Mouse (Mus musculus): ENCODE results near the gene Ffar1.
A peak's percentile ranks its signal among the peaks of the same experiment; 100 is the strongest.

Gene Ffar1

DNA sequence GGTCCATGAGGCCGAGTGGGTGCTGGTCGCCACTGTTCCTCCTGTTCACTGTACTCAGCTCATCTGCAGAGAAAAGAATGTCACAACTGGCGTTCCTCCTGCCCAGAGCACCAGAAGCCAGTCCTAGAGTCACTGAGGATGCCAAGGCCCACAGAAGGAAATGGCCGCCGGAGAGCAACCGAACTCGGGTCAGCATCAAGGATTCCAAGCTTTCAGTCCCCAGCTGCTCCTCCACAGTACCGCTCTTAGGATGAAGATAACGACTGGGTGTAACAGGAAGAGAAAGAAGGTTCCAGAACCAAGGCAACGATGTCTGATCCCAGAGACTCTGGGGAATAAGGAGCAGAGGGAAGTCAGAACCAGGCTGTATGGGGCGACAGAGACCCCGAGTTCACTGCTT is at the start of gene Ffar1:
TSS of gene Ffar1 (minus strand) at position 101 of the 400 bp plus-strand sequence.
- DNase-seq, result no peak

DNA sequence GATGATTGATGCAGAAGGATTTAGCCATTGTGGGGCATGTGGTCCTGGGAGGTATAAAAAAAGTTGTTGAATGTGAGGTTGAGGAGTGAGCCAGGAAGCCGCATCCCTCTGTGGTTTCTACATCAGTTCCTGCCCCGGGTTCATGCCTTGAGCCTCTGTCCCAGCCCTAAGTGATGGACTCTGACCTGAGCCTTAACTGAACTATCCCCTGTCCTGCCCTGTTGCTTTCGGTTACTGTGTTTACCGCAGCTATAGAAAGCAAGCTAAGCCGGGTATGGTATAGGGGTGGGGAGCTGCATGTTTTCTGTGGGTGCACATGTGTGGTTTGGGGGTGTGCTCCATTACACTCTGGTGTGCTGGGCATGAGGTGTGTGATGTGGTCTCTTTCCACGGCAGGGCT is 48.4 kb upstream of the Ffar1 start:
- DNase-seq, result no peak

- no peak for DNase-seq
Observed at GRCm38 (mm10) chr7:30908992-30909431, 47.6 kb upstream of the Ffar1 start.

DNA sequence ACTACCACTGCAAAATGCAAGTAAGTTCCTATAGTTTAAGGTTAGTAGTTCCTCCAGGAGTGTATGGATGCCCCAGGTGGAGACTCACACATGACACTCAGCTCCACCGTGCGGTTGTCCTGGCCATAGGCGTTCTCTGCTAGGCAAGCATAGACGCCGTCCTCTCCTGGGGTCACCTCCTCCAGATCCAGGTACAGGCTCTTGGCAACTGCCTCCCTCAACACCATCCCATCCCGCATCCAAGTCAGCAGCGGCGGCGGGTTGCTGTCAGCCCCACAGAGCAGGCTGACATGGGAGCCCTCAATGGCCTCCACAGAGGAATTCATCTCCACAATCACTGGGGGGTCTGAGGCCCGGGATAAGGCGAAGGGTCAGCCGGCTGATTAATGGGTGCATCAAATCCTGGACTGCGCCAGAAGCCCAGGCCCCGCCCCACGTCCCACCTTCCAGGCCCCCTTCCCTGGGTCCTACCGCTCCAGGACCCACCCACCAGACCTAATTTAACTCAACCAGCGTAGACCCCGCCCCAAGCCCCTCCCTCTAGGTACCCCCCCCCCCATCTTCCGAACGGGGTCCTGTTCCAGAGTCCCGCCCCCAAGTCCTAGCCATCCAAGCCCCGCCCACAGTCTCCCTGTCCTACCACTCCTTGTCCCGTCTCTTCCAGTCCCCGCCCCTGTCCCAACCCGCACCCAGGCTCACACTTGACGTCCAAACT is 47.1 kb upstream of the Ffar1 start:
- peak; percentile 62 for DNase-seq

GRCm38 (mm10) chr7:30904042-30904441 is 42.7 kb upstream of the Ffar1 start:
- DNase-seq, result no peak

DNA sequence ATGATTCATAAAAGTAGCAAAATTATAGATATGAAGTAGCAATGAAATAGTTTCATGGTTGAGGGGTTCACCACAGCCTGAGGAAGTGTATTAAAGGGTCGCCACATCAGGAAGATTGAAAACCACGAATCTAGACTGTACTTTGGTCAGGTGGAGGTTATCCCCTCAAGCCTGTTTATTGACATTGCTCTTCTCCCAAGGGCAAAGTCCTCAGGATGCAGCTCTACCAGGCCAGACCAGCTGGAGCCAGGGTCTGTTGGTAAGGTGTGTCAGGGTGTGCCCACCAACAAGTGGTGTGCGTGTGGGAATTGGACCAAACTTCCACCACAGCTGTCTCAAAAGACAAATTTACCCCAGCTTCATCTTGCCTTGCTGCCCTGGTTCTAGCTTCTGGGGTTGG is 33.9 kb upstream of the Ffar1 start:
- DNase-seq, result no peak

DNA sequence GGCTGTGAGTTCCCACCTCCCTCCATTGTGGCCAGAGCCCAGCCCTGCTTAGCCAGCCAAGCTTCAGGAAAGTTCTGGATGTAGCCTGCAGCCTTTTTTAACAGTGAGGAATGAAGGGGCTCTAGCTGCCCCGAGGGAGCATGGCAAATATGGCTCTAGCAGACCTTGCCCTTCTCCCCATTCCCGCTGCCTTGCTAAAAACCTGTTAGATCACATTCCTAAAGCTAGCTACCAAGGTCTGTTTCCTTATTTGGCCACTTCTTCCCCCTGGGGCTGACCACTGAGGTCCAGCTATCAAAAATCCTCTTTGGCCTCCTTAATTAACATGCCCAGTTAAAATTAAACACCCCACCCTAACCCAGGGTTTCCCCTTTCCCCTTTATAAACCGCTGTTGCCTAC is 31.2 kb upstream of the Ffar1 start:
- peak; percentile 23 for DNase-seq

- DNase-seq, result no peak
Observed at GRCm38 (mm10) chr7:30891746-30892145, 30.4 kb upstream of the Ffar1 start.

DNA sequence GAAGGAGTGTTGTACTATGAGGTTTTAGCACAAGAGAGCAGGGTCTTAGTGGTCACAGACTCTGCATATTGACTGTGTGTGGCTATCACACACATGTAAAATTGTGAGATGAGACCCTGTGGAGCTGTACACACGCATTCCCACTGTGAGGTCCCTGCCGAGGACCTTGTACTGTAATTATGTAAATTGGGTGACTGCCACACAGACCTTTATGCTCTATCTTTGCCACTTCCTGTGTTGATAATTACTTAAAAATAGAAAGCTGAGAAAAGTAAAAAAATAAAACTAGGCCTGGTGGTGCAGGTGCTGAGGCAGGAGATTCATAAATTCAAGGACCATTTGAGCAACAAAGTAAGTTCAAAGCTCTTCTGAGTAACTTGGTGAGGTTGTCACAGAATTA is 29.3 kb upstream of the Ffar1 start:
- no peak for DNase-seq

DNA sequence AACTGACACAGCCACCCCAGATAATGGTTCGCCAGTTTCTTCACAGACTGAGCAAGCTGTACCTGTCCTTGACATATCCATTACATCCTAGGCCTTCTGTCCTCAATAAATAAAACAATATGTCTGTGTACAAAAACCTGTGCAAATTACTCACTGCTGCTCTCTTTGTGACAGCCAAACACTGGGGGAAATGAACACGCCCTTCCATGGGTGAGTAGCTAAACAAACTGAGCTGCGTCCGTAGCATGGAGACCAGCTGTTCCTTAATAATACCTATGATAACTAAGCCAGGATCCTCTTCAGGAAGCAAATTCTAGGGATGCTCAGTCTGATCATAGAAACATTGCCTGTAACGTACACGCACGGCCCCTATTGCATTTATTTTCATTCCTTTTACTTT is 27.4 kb upstream of the Ffar1 start:
- no peak for DNase-seq

DNA sequence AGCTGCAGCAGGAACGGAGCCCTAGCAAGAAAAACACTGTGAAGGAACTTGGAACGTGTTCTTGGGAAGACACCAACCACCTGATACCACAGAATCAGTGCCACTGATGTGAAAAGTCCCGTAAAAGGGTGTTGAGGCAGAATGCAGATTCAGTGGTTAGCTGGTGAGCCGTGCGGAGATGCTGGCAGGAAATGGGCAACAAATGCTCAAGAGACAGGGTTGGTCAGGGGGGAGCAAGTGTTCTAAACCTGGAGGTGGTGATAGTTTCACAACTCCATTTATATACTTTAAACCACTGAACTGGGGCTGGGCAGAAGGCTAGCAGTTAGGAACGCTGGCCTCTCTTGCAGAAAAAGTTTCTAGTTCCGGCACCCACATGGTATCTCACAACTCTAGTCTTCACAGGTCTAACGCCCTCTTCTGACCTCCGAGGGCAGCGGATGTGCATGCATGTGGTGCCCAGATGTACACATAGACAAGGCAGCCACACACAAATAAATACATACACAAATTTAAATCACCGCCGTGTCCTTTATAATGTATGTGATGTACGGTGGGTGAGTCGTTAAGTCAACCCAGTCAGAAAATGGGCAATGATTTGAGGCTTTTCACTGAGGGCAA is 26.3 kb upstream of the Ffar1 start:
- DNase-seq, result no peak

DNA sequence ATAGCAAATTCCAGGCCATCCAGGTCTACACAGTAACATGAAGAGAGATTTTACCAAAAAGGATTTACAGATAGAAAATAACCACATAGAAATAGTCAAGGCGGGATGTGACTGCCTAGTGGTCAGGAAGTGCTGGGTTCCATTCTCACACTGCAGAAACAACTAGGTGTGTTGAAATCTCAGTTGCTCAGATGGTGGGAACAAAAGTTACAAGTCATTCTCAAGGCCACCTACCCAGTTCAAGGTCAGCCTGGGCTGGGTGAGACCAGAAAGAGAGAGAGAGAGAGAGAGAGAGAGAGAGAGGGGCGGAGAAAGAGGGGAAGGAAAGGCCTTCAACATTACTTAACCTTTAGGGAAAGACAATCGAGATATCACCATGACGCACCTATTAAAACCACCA is 25.5 kb upstream of the Ffar1 start:
- no peak for DNase-seq

- DNase-seq, result no peak
Observed at GRCm38 (mm10) chr7:30884047-30884446, 22.7 kb upstream of the Ffar1 start.

GRCm38 (mm10) chr7:30881367-30881766 is 20.0 kb upstream of the Ffar1 start:
- DNase-seq, result no peak

- no peak for DNase-seq
Observed at GRCm38 (mm10) chr7:30880176-30880575, 18.8 kb upstream of the Ffar1 start, which contains the start of gene Cd22. TSS of gene Cd22 (minus strand) at chr7:30880342.

- DNase-seq, result no peak
Observed at GRCm38 (mm10) chr7:30878950-30879349, 17.6 kb upstream of the Ffar1 start.

DNA sequence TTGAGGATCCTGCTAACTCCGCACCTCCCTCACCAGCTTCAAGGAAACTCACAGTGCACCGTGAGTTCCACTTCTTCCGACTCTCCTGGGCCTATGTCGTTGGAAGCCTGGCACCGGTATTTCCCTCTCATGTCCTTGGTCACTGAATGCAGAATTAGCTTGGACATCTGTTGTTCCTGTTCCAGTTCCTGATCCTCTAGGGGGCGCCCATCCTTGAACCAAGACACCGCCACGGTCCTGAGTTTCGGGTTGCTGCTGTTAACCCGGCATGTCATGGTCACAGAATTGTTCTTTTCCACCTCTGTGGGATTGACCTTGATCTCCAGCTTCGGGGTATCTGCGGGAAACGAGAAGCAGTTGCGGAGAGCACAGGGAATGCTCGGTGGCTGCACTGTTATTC is 11.7 kb upstream of the Ffar1 start:
- peak; percentile 90 for DNase-seq

DNA sequence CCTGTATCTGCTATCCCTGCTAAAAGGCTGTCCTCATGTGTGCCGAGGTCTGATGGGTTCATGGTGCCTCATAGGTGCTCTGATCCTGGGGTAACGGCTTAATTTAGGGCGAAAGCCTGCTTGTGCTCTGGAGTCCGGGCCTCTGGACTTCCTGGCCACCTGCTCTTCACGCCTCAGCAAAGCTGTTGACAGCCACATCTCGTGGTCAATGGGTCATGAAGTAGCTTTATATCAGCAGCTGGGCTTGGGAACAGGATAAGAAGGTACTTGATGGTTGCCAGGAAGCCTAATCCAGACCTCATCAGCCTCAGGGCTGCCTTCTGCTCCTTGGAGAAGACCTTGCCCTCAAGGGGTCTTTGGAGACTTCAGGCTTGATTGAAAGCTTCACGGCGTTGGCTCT is 2.0 kb upstream of the Ffar1 start:
- DNase-seq, result no peak

DNA sequence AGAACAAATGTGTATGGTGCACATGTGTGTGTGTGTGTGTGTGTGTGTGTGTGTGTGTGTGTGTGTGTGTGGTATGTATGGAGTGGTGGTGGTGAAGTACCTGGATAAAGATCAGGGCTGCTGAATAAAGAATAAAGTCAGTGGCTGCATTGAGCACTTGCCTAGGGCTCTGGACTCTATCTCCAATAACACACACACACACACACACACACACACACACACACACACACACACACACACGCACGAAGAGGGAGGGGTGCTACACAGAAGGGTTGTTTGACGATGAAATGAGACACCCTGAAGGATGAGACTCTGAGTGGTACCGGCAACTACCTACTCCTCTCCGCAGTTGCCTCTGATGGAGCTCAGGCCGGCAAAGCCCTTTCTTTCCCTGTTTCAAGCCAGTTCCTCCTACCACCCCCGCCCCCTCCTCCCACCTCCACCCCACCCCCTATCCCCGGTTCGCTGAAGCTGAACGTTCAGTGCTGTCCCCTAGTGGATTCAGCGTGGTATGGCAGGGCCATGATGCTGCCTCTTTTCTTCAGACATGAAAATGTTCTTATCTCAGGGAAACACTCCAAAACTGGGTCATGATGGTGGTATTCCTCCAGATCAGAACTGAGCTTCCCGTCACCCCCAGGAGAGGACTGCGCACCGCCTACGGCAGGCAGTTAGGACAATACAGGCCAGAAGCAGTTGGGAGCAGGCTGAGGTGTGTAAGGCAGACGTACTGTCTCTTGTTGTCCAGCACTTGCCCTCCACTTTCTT is 1.5 kb downstream of the Ffar1 start:
- DNase-seq, result peak; percentile 72

DNA sequence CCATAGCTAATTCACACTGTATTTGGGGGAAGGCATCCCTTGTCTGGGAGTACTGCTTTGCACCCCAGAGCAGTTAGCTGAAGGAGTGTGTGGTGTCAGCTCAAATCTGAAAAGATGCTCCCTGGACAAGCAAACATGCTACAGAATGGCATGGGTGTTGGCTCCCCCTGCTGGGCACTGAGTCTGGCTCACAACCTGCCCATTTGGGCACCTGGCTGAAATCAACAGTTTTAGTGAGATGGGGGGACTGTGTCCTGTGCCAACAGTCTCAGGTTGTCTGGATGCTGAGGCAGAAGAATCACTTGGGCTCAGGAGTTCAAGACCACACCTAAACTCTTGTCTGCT is 2.1 kb downstream of the Ffar1 start:
- peak; percentile 87 for DNase-seq

- DNase-seq, result no peak
Observed at GRCm38 (mm10) chr7:30857746-30858145, 3.6 kb downstream of the Ffar1 start.

DNA sequence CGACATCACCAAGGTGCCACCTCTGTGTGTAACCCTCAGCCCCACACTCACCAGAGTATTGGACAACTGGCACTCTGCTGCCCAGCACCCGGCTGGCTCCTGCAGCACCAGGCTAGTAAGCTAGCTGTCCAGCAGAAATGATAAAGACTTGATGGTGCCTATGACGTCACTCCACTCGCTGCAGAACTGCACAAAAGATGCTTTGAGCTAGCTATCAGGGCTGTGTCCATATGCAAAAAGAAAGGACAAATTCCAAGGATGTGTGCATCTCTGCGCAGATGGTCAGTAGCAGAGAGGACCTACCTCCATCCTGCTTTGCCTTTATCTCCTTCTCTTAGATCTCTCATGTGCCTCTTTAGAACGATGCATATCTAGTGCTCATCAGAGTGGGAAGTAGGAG is 5.3 kb downstream of the Ffar1 start, which contains the start of gene Ffar3:
TSS of gene Ffar3 (minus strand) at position 101 of the 400 bp plus-strand sequence.
- no peak for DNase-seq

- DNase-seq, result no peak
Observed at GRCm38 (mm10) chr7:30851421-30851820, 9.9 kb downstream of the Ffar1 start.

DNA sequence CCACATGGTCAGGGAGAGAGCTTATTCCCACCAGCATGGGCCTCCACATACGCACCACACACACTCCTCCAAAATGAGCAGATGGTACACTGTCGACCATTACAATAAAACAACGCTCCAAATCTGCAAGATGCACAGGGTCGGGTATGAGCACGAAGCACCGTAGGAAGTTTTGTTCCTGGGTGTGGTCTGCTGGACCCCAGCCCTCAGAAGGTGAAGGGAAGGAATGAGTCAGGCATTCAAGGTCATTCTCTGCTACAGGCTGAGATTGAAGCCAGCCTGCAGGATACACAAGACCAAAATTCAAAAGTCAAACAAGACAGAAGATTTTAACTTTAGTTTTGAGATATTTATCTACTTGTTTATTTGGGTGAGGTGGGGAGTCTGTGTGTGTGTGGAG is 13.4 kb downstream of the Ffar1 start:
- no peak for DNase-seq

All from kidney, postnatal 10 days (tissue).